Mouse (Mus musculus): ENCODE measurements at regions not wholly inside any gene's neighbourhood (a gene's known extent, or its start where the extent isn't known, plus 50 kb on each side); places are given as distances from the start of the nearest gene placed in this dataset.

GRCm38 (mm10) chr8:92115479-92116267 is 241.8 kb upstream of the Irx5 start:
- no peak overlapping the region for H3K27ac ChIP-seq (ENCODE audit: low read length)
- no peak overlapping the region for H3K4me2 ChIP-seq (replicated peaks; ENCODE audit: low read depth, low read length)
- no peak overlapping the region for H3K9ac ChIP-seq (replicated peaks; ENCODE audit: low read depth, low read length)
- H3K27me3 ChIP-seq (ENCODE audit: control insufficient read depth, insufficient read depth, low read length), result peaks cover 3% of the 10 kb centered on the region; the same call in 1 of the 2 replicates
- H3K36me3 ChIP-seq (ENCODE audit: control insufficient read depth, insufficient read depth, low read length), result no peaks in the 10 kb centered on the region
- no peaks in the 10 kb centered on the region for H3K9me3 ChIP-seq (ENCODE audit: control insufficient read depth, low read depth, low read length)
- no peaks in the 10 kb centered on the region for H3K4me1 ChIP-seq (ENCODE audit: control insufficient read depth, insufficient read depth, low read length)
- no peak for ATAC-seq (ENCODE audit: insufficient number of reproducible peaks, insufficient read depth, low FRiP score, low read depth)
- H3K4me3 ChIP-seq (ENCODE audit: low read depth, low read length), result no peak overlapping the region
- 85% methylated on average over 15 of the region's 15 CpGs for WGBS

GRCm38 (mm10) chr8:92114311-92115275 is 242.8 kb upstream of the Irx5 start:
- 19% methylated on average over 22 of the region's 22 CpGs for WGBS
- H3K27ac ChIP-seq (ENCODE audit: low read length), result no peak overlapping the region
- no peak for ATAC-seq (ENCODE audit: insufficient number of reproducible peaks, insufficient read depth, low FRiP score, low read depth)

GRCm38 (mm10) chr8:92113901-92114300 is 243.5 kb upstream of the Irx5 start:
- H3K4me3 ChIP-seq (ENCODE audit: low read depth, low read length), result no peak overlapping the region

More at GRCm38 (mm10) chr8:92114311-92115275, 242.8 kb upstream of the Irx5 start:
- Histone ChIP-seq H3K4me2 (replicated peaks; ENCODE audit: low read depth, low read length) (peak overlapping the region; percentile 2; the same call in 1 of the 2 replicates), H3K36me3 (ENCODE audit: control insufficient read depth, insufficient read depth, low read length) (no peaks in the 10 kb centered on the region), H3K9me3 (ENCODE audit: control insufficient read depth, low read depth, low read length) (no peaks in the 10 kb centered on the region), H3K4me1 (ENCODE audit: control insufficient read depth, insufficient read depth, low read length) (no peaks in the 10 kb centered on the region), H3K9ac (replicated peaks; ENCODE audit: low read depth, low read length) (no peak overlapping the region), H3K4me3 (ENCODE audit: low read depth, low read length) (no peak overlapping the region), H3K27me3 (ENCODE audit: control insufficient read depth, insufficient read depth, low read length) (peaks cover 3% of the 10 kb centered on the region; the same call in 1 of the 2 replicates)

GRCm38 (mm10) chr8:92113386-92113785 is 244.0 kb upstream of the Irx5 start:
- Histone ChIP-seq H3K9me3 (ENCODE audit: control insufficient read depth, low read depth, low read length) (no peaks in the 10 kb centered on the region), H3K9ac (replicated peaks; ENCODE audit: low read depth, low read length) (no peak overlapping the region), H3K27me3 (ENCODE audit: control insufficient read depth, insufficient read depth, low read length) (peaks cover 3% of the 10 kb centered on the region; the same call in 1 of the 2 replicates), H3K4me1 (ENCODE audit: control insufficient read depth, insufficient read depth, low read length) (no peaks in the 10 kb centered on the region), H3K27ac (ENCODE audit: low read length) (no peak overlapping the region), H3K4me3 (ENCODE audit: low read depth, low read length) (no peak overlapping the region), H3K36me3 (ENCODE audit: control insufficient read depth, insufficient read depth, low read length) (no peaks in the 10 kb centered on the region), H3K4me2 (replicated peaks; ENCODE audit: low read depth, low read length) (no peak overlapping the region)
- ATAC-seq (ENCODE audit: insufficient number of reproducible peaks, insufficient read depth, low FRiP score, low read depth), result no peak
- WGBS, result 74% methylated on average over 4 of the region's 4 CpGs

More at GRCm38 (mm10) chr8:92113901-92114300, 243.5 kb upstream of the Irx5 start:
- Histone ChIP-seq H3K9me3 (ENCODE audit: control insufficient read depth, low read depth, low read length) (no peaks in the 10 kb centered on the region), H3K4me1 (ENCODE audit: control insufficient read depth, insufficient read depth, low read length) (no peaks in the 10 kb centered on the region), H3K27ac (ENCODE audit: low read length) (no peak overlapping the region), H3K9ac (replicated peaks; ENCODE audit: low read depth, low read length) (no peak overlapping the region), H3K4me2 (replicated peaks; ENCODE audit: low read depth, low read length) (0 out of 2 replicates have a peak overlapping the region, but pooled peaks have one; percentile 2), H3K27me3 (ENCODE audit: control insufficient read depth, insufficient read depth, low read length) (peaks cover 3% of the 10 kb centered on the region; the same call in 1 of the 2 replicates), H3K36me3 (ENCODE audit: control insufficient read depth, insufficient read depth, low read length) (no peaks in the 10 kb centered on the region)
- no peak for ATAC-seq (ENCODE audit: insufficient number of reproducible peaks, insufficient read depth, low FRiP score, low read depth)
- 10% methylated on average over 9 of the region's 9 CpGs for WGBS

- no peaks in the 10 kb centered on the region for H3K36me3 ChIP-seq (ENCODE audit: control insufficient read depth, insufficient read depth, low read length)
- H3K9me3 ChIP-seq (ENCODE audit: control insufficient read depth, low read depth, low read length), result no peaks in the 10 kb centered on the region
- no peaks in the 10 kb centered on the region for H3K27me3 ChIP-seq (ENCODE audit: control insufficient read depth, insufficient read depth, low read length)
- no peak overlapping the region for H3K4me3 ChIP-seq (ENCODE audit: low read depth, low read length)
- no peak overlapping the region for H3K27ac ChIP-seq (ENCODE audit: low read length)
- no peaks in the 10 kb centered on the region for H3K4me1 ChIP-seq (ENCODE audit: control insufficient read depth, insufficient read depth, low read length)
- 18% methylated on average over 6 of the region's 6 CpGs for WGBS
- peak; percentile 91 for ATAC-seq (ENCODE audit: insufficient number of reproducible peaks, insufficient read depth, low FRiP score, low read depth)
- H3K9ac ChIP-seq (replicated peaks; ENCODE audit: low read depth, low read length), result no peak overlapping the region
- no peak overlapping the region for H3K4me2 ChIP-seq (replicated peaks; ENCODE audit: low read depth, low read length)
Measured at GRCm38 (mm10) chr8:92104561-92104960, 252.9 kb upstream of the Irx5 start.

- H3K9me3 ChIP-seq (ENCODE audit: control insufficient read depth, low read depth, low read length), result no peaks in the 10 kb centered on the region
- no peaks in the 10 kb centered on the region for H3K27me3 ChIP-seq (ENCODE audit: control insufficient read depth, insufficient read depth, low read length)
- H3K4me3 ChIP-seq (ENCODE audit: low read depth, low read length), result no peak overlapping the region
- H3K36me3 ChIP-seq (ENCODE audit: control insufficient read depth, insufficient read depth, low read length), result no peaks in the 10 kb centered on the region
- no peak overlapping the region for H3K4me2 ChIP-seq (replicated peaks; ENCODE audit: low read depth, low read length)
- no peak for ATAC-seq (ENCODE audit: insufficient number of reproducible peaks, insufficient read depth, low FRiP score, low read depth)
- 89% methylated on average over 4 of the region's 4 CpGs for WGBS
- H3K4me1 ChIP-seq (ENCODE audit: control insufficient read depth, insufficient read depth, low read length), result no peaks in the 10 kb centered on the region
- no peak overlapping the region for H3K9ac ChIP-seq (replicated peaks; ENCODE audit: low read depth, low read length)
- no peak overlapping the region for H3K27ac ChIP-seq (ENCODE audit: low read length)
Measured at GRCm38 (mm10) chr8:92102521-92102920, 254.9 kb upstream of the Irx5 start.

GRCm38 (mm10) chr8:92095276-92095675 is 262.1 kb upstream of the Irx5 start:
- no peak overlapping the region for H3K9ac ChIP-seq (replicated peaks; ENCODE audit: low read depth, low read length)
- no peak for ATAC-seq (ENCODE audit: insufficient number of reproducible peaks, insufficient read depth, low FRiP score, low read depth)
- no peak overlapping the region for H3K4me3 ChIP-seq (ENCODE audit: low read depth, low read length)
- no peaks in the 10 kb centered on the region for H3K4me1 ChIP-seq (ENCODE audit: control insufficient read depth, insufficient read depth, low read length)
- H3K27ac ChIP-seq (ENCODE audit: low read length), result no peak overlapping the region
- no peaks in the 10 kb centered on the region for H3K9me3 ChIP-seq (ENCODE audit: control insufficient read depth, low read depth, low read length)
- H3K36me3 ChIP-seq (ENCODE audit: control insufficient read depth, insufficient read depth, low read length), result no peaks in the 10 kb centered on the region
- WGBS, result 71% methylated on average over 12 of the region's 12 CpGs
- no peak overlapping the region for H3K4me2 ChIP-seq (replicated peaks; ENCODE audit: low read depth, low read length)
- 0 out of 2 replicates have a peak, but pooled peaks cover 2% of the 10 kb centered on the region for H3K27me3 ChIP-seq (ENCODE audit: control insufficient read depth, insufficient read depth, low read length)

GRCm38 (mm10) chr8:92084124-92084523 is 273.3 kb upstream of the Irx5 start:
- 54% methylated on average over 2 of the region's 2 CpGs for WGBS
- Histone ChIP-seq H3K9me3 (ENCODE audit: control insufficient read depth, low read depth, low read length) (no peaks in the 10 kb centered on the region), H3K36me3 (ENCODE audit: control insufficient read depth, insufficient read depth, low read length) (no peaks in the 10 kb centered on the region), H3K27ac (ENCODE audit: low read length) (no peak overlapping the region), H3K4me1 (ENCODE audit: control insufficient read depth, insufficient read depth, low read length) (peaks cover 3% of the 10 kb centered on the region; the same call in 1 of the 2 replicates), H3K4me3 (ENCODE audit: low read depth, low read length) (no peak overlapping the region), H3K4me2 (replicated peaks; ENCODE audit: low read depth, low read length) (no peak overlapping the region), H3K27me3 (ENCODE audit: control insufficient read depth, insufficient read depth, low read length) (no peaks in the 10 kb centered on the region), H3K9ac (replicated peaks; ENCODE audit: low read depth, low read length) (no peak overlapping the region)
- no peak for ATAC-seq (ENCODE audit: insufficient number of reproducible peaks, insufficient read depth, low FRiP score, low read depth)
